Mouse (Mus musculus): ENCODE measurements around the gene Nepn.
"Not testable (repeated sequence)": the region's sequence is repeated elsewhere in the genome, so short reads cannot be mapped to it uniquely, and the experiment has no call there.

The Nepn gene

GRCm38 (mm10) chr10:52388922-52389430 is at the start of gene Nepn:
Nepn (plus strand) TSS chr10:52388972.
- DNase-seq (ENCODE audit: low read depth, low spot score): no peak

- not testable (repeated sequence) for DNase-seq (ENCODE audit: low read depth, low spot score)
These were observed 45.4 kb upstream of the Nepn start for GRCm38 (mm10) chr10:52343324-52343723.

GRCm38 (mm10) chr10:52353184-52353583 is 35.6 kb upstream of the Nepn start:
- DNase-seq (ENCODE audit: low read depth, low spot score): no peak

GRCm38 (mm10) chr10:52358467-52358866 is 30.3 kb upstream of the Nepn start, which contains the start of gene Gm26741:
Gm26741 (plus strand) TSS chr10:52358767.
- DNase-seq (ENCODE audit: low read depth, low spot score): no peak

GRCm38 (mm10) chr10:52360241-52360735 is 28.5 kb upstream of the Nepn start:
- DNase-seq (ENCODE audit: low read depth, low spot score): no peak

- no peak for DNase-seq (ENCODE audit: low read depth, low spot score)
These were observed 27.7 kb upstream of the Nepn start for GRCm38 (mm10) chr10:52360862-52361609.

GRCm38 (mm10) chr10:52368376-52368775 is 20.4 kb upstream of the Nepn start:
- no peak for DNase-seq (ENCODE audit: low read depth, low spot score)

GRCm38 (mm10) chr10:52373834-52374233 is 14.9 kb upstream of the Nepn start:
- DNase-seq (ENCODE audit: low read depth, low spot score): no peak

- DNase-seq (ENCODE audit: low read depth, low spot score): no peak
These were observed 14.1 kb upstream of the Nepn start for GRCm38 (mm10) chr10:52374651-52375050.

GRCm38 (mm10) chr10:52376422-52376821 is 12.3 kb upstream of the Nepn start:
- no peak for DNase-seq (ENCODE audit: low read depth, low spot score)

GRCm38 (mm10) chr10:52377813-52378212 is 11.0 kb upstream of the Nepn start:
- DNase-seq (ENCODE audit: low read depth, low spot score): no peak

- peak; percentile 22 for DNase-seq (ENCODE audit: low read depth, low spot score)
These were observed 7.4 kb upstream of the Nepn start for GRCm38 (mm10) chr10:52381321-52381801.

- DNase-seq (ENCODE audit: low read depth, low spot score): peak; percentile 92
These were observed 6.8 kb upstream of the Nepn start, which contains the start of gene Gopc for GRCm38 (mm10) chr10:52381845-52382591. Gopc (minus strand) TSS chr10:52382124.

- DNase-seq (ENCODE audit: low read depth, low spot score): no peak
These were observed 5.8 kb upstream of the Nepn start for GRCm38 (mm10) chr10:52383022-52383421.

GRCm38 (mm10) chr10:52383522-52383921 is 5.2 kb upstream of the Nepn start:
- no peak for DNase-seq (ENCODE audit: low read depth, low spot score)

GRCm38 (mm10) chr10:52384823-52385610 is 3.8 kb upstream of the Nepn start:
- peak; percentile 40 for DNase-seq (ENCODE audit: low read depth, low spot score)

GRCm38 (mm10) chr10:52387192-52387591 is 1.6 kb upstream of the Nepn start:
- DNase-seq (ENCODE audit: low read depth, low spot score): no peak

GRCm38 (mm10) chr10:52389438-52389837 is 666 bp downstream of the Nepn start:
- no peak for DNase-seq (ENCODE audit: low read depth, low spot score)

- DNase-seq (ENCODE audit: low read depth, low spot score): no peak
These were observed 2.4 kb downstream of the Nepn start for GRCm38 (mm10) chr10:52391208-52391607.

- no peak for DNase-seq (ENCODE audit: low read depth, low spot score)
These were observed 7.9 kb downstream of the Nepn start for GRCm38 (mm10) chr10:52396647-52397046.

GRCm38 (mm10) chr10:52398715-52399114 is 9.9 kb downstream of the Nepn start:
- no peak for DNase-seq (ENCODE audit: low read depth, low spot score)

Data from brain, embryonic 18.5 days (tissue).